Mouse (Mus musculus) heart, adult 2 months (tissue): ENCODE results near the gene Hist1h1a. TPM values are rescaled to one million over a fixed set of nuclear protein-coding genes. Genes with fewer than 3 reads are reported as not detected.
"Not testable (repeated sequence)": the region's sequence is repeated elsewhere in the genome, so short reads cannot be mapped to it uniquely, and the experiment has no call there.

Experiments used
- DNase-seq, 2 experiments: peaks; one replicate each; pipeline ENCODE4 v3.0.0; 2021
- H3K27ac ChIP-seq: fragments of 200-600 bp; 2 replicates; pipeline ENCODE4 v1.8.1; 2022
- H3K27me3 ChIP-seq: fragments of 200-500 bp; 2 replicates; pipeline ENCODE4 v1.6.1; 2012; ENCODE audit warnings: mild to moderate bottlenecking, low read length, inconsistent platforms, mixed read lengths; ENCODE audit not compliant: control insufficient read depth, insufficient read depth
- H3K36me3 ChIP-seq: fragments of 200-500 bp; 2 replicates; pipeline ENCODE4 v1.6.1; 2012; ENCODE audit warnings: low read length, inconsistent platforms; ENCODE audit not compliant: control insufficient read depth, insufficient read depth
- H3K4me1 ChIP-seq: fragments of 200-500 bp; 2 replicates; pipeline ENCODE4 v1.6.1; 2011; ENCODE audit warnings: low read length; ENCODE audit not compliant: control insufficient read depth, insufficient read depth
- H3K4me3 ChIP-seq: fragments of 200-600 bp; 2 replicates; pipeline ENCODE4 v1.8.1; 2022
- H3K79me2 ChIP-seq: fragments of 200-500 bp; replicated peaks from 2 replicates; pipeline ENCODE4 v1.6.1; 2012; ENCODE audit warnings: mild to moderate bottlenecking, inconsistent platforms, low read length, moderate library complexity, mixed read lengths; ENCODE audit not compliant: control insufficient read depth, insufficient read depth
- H3K9ac ChIP-seq: fragments of 200-500 bp; 2 replicates; pipeline ENCODE4 v1.6.1; 2012; ENCODE audit warnings: low read depth, mild to moderate bottlenecking, control low read depth, inconsistent platforms, low read length, mixed read lengths
- CTCF ChIP-seq: fragments of 200-600 bp; IDR thresholded peaks from 2 replicates; pipeline ENCODE4 v1.8.1; 2022; ENCODE audit warnings: antibody characterized with exemption, mild to moderate bottlenecking, moderate library complexity
- EP300 ChIP-seq: fragments of 200-500 bp; IDR thresholded peaks from 2 replicates; pipeline ENCODE4 v1.6.1; 2011; ENCODE audit warnings: low read depth, low read length, control low read depth; ENCODE audit not compliant: insufficient read depth
- POLR2A ChIP-seq: fragments of 200-500 bp; IDR thresholded peaks from 2 replicates; pipeline ENCODE4 v1.6.1; 2011; ENCODE audit warnings: mild to moderate bottlenecking, low read depth, low read length, control low read depth; ENCODE audit not compliant: insufficient read depth
- WGBS: fragments of 180-500 bp; shearing (Covaris S2); methylation state at CpG from one replicate; pipeline ENCODE4 v1.1.7; 2018; 5-methylcytosine and 5-hydroxymethylcytosine counted together
- intact Hi-C: fragments of 180-260 bp; cut with DNase I; formaldehyde crosslinking; loops from one replicate; pipeline ENCODE4 v1.15.1; 2025
- polyA plus RNA-seq: library from polyadenylated mRNA; depleted of rRNA; stranded (reverse); fragments of >200 nt; gene quantifications from 2 replicates; pipeline ENCODE4 v1.2.3, GENCODE M21; 2012
- total RNA-seq, 2 experiments: library from RNA; stranded (reverse); gene quantifications; 2 replicates each; pipeline ENCODE4 v1.2.3; 2021

The Hist1h1a gene
- total and polyA plus RNA-seq, 3 experiments = 0.21 to 3.4 (median 2.0) TPM

DNA sequence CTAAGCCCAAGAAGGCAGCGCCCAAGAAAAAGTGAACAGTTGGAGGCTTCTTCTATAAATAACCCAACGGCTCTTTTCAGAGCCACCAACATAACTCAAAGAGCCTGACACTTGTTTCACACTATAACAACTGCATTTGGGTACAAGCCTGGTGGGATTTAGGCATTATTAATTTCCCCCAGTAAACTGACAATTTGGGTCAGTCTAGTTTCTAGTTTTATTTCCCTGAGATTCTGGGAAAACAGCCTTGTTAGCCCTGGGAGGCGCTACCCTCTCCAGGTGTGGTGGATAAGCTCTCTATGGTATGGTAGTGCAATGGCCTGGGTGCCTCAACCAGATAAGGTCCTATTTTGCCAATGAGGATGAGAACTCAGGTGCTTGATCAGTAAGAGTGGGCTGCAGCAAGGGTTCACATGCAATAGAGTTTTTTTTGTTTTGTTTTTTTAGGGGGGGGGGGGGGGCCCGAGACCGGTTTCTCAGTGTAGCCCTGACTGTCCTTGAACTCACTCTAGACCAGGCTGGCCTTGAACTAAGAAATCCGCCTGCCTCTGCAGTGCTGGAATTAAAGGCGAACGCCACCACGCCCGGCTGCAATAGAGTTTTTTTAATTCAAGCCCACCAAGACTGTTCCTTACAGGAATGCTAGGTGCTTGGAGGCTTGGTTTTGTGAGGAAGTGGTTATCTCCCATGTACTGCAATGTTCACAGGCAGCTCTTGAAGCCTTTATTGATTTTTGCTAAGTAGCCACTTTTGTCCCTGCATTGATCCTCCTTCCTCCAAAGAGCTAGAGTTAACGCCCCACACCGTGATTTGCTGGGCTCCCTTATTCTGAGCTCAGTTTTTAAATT lies 1.1 kb downstream of the Hist1h1a start:
- Histone ChIP-seq H3K36me3 (peaks cover 2% of the 10 kb centered on the region), H3K4me3 (peak overlapping the region; percentile 66), H3K27ac (no peak overlapping the region)

DNA sequence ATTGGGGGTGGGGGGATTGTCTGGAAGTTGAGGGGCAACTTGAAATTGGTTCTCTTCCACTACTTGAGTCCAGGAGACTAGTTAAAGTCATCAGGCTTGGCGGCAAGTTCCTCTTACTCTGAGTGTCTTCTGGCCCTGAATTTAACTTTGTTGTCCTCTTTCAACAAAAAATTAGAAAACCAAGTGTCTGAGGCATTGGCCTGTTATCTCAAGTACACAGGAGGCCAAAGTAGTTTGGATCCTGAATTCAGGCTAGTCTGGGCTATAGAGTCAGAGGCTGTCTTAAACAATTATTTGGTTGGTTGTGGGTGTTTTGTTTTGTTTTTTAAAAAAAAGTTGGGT lies 1.7 kb downstream of the Hist1h1a start:
- no peak for TF ChIP-seq CTCF
- no peak for TF ChIP-seq EP300
- no peak for TF ChIP-seq POLR2A
- Histone ChIP-seq H3K4me1 (peaks cover 1% of the 10 kb centered on the region; the same call in 1 of the 2 replicates), H3K79me2 (no peaks in the 10 kb centered on the region), H3K9ac (no peak overlapping the region), H3K4me3 (no peak overlapping the region), H3K36me3 (peaks cover 2% of the 10 kb centered on the region), H3K27me3 (no peaks in the 10 kb centered on the region), H3K27ac (no peak overlapping the region)
- intact Hi-C loops = loop anchor here (10.0 kb wide), 1 partner anchor 400 kb away; the partner anchor contains the start of gene Zfp322a
- 76% methylated on average over 1 of the region's 1 CpGs for WGBS
- DNase-seq = no peak

More for the DNA sequence above, 1.1 kb downstream of the Hist1h1a start:
- Histone ChIP-seq H3K9ac (no peak overlapping the region), H3K27me3 (no peaks in the 10 kb centered on the region), H3K79me2 (no peaks in the 10 kb centered on the region), H3K4me1 (peaks cover 1% of the 10 kb centered on the region; the same call in 1 of the 2 replicates)
- TF ChIP-seq CTCF = no peak
- intact Hi-C loops = loop anchor here (5.0 to 10.0 kb wide), 2 partner anchors 342 to 400 kb away; partner anchors contain the start of genes Abt1 and Zfp322a
- 60% methylated on average over 12 of the region's 12 CpGs for WGBS
- DNase-seq = no peak

DNA sequence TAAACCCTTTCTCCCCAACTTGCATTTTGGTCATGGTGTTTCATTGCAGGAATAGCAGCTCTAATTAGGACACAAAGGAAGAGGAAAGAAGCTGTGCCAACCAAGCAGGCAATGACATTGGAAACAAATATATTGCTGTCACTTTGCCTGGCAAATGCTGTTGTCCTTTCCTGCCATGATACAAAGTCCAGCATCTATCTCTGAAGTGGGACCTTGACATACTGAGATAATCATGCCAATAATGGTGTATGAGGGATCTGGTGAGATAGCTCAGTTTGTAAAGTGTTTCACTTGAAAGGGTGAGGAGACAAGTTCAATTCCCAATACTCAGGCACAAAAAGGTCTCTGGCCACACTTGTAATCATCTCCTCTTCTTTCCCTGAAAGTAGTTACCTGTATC lies 3.3 kb downstream of the Hist1h1a start:
- intact Hi-C loops = loop anchor here (10.0 kb wide), 1 partner anchor 402 kb away; the partner anchor contains the start of gene Zfp322a
- H3K27ac ChIP-seq = no peak overlapping the region
- no peaks in the 10 kb centered on the region for H3K79me2 ChIP-seq
- H3K4me1 ChIP-seq = peaks cover 1% of the 10 kb centered on the region; the same call in 1 of the 2 replicates
- no peak overlapping the region for H3K4me3 ChIP-seq
- H3K27me3 ChIP-seq = no peaks in the 10 kb centered on the region
- no peak for TF ChIP-seq CTCF
- no peak for TF ChIP-seq POLR2A
- no peak for TF ChIP-seq EP300
- DNase-seq = no peak
- peaks cover 2% of the 10 kb centered on the region; the same call in 1 of the 2 replicates for H3K36me3 ChIP-seq
- H3K9ac ChIP-seq = no peak overlapping the region

DNA sequence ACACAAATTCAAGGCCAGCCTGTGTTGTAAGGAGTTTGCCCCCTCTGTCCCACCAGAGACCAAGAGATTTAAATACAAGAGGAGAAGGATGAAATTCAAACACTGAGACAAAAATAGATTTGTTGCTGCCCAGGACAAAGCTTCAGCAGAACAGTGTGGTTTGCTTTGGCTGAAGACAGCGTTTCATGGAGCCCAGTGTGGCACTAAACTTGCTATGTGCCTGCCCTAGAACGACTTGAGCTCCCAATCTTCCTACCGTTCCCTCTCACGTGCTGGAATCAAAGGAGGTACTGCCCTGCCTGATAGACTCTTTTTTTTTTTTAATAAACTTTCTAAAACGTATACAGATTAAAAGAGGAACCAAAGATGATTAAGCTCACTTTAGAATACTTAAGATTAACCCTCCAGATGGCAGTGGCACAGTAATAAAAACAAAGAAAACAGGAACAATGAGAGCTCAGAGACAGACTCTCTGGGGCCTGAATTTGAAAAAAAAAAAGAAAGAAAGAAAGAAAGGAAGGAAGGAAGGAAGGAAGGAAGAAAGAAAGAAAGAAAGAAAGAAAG lies 5.5 kb downstream of the Hist1h1a start:
- Histone ChIP-seq H3K79me2 (no peaks in the 10 kb centered on the region), H3K4me3 (no peak overlapping the region), H3K9ac (no peak overlapping the region), H3K4me1 (peaks cover 1% of the 10 kb centered on the region; the same call in 1 of the 2 replicates), H3K36me3 (no peaks in the 10 kb centered on the region), H3K27me3 (no peaks in the 10 kb centered on the region), H3K27ac (no peak overlapping the region)
- intact Hi-C loops = loop anchor here (10.0 kb wide), 1 partner anchor 404 kb away; the partner anchor contains the start of gene Zfp322a
- 29% methylated on average over 5 of the region's 5 CpGs for WGBS
- no peak for TF ChIP-seq CTCF
- TF ChIP-seq POLR2A = no peak
- TF ChIP-seq EP300 = no peak
- no peak for DNase-seq

DNA sequence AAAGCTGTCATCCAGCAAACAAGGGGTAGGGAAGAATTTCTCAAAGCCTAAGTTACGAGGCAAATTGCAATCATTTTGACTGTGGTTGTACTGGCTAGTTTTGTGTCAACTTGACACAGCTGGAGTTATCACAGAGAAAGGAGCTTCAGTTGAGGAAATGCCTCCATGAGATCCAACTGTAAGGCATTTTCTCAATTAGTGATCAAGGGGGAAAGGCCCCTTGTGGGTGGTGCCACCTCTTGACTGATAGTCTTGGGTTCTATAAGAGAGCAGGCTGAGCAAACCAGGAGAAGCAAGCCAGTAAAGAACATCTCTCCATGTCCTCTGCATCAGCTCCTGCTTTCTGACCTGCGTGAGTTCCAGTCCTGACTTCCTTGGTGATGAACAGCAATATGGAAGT lies 6.1 kb downstream of the Hist1h1a start, which contains the start of gene Trim38:
TSS of gene Trim38 (plus strand) at position 301 of the 400 bp plus-strand sequence.
- H3K27me3 ChIP-seq, H3K9ac ChIP-seq, H3K4me1 ChIP-seq, H3K79me2 ChIP-seq, DNase-seq, H3K36me3 ChIP-seq, H3K4me3 ChIP-seq, H3K27ac ChIP-seq: not testable (repeated sequence)
- intact Hi-C loops = loop anchor here (10.0 kb wide), 1 partner anchor 405 kb away; the partner anchor contains the start of gene Zfp322a
- 93% methylated on average over 2 of the region's 2 CpGs for WGBS

DNA sequence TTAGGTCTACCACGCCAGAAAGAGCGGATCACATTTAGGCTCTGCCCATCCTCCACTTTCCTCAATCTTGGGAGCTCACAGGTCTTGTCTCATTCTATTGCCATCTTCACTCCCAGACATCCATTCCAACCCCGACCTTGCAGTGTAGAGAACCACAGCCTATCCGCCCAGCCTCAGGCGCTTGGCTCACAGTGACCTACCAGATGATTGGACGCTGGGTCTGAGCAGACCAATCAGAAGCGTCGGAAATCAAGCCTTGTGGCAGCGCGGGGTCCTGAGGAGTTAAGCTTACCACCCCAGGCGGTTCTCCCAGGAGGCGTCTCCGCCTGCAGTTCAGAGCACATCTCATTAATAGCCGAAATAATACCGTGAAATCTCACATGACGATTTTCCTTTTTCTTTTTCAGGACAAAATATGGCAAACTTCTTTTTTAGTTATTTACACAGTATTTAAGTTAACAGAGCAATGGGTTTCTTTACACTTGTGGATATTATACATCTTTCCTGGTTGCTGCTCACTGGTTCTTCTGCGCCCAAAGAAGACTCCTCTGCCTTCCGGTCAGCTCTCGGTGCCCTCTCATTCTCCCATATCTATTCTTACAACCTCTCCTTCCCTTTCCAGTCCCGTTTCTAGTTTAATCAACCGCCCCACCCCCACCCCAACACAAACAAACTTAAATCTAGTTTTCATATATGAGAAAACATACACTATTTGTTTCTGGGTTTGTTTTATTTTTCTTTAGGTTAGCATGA lies 9.3 kb downstream of the Hist1h1a start:
- Histone ChIP-seq H3K36me3 (no peaks in the 10 kb centered on the region), H3K79me2 (no peaks in the 10 kb centered on the region), H3K27me3 (no peaks in the 10 kb centered on the region), H3K9ac (no peak overlapping the region), H3K4me1 (peaks cover 1% of the 10 kb centered on the region; the same call in 1 of the 2 replicates), H3K27ac (no peak overlapping the region), H3K4me3 (no peak overlapping the region)
- TF ChIP-seq POLR2A (no peak), CTCF (no peak), EP300 (no peak)
- WGBS = 13% methylated on average over 21 of the region's 21 CpGs
- intact Hi-C loops = no loop called here
- DNase-seq = peak; percentile 24 to 37
